Mouse (Mus musculus): Measurements from ENCODE around the gene Atg10. TPM values are rescaled to one million over a fixed set of nuclear protein-coding genes. Genes with fewer than 3 reads are reported as not detected.
"Not testable (repeated sequence)": the region's sequence is repeated elsewhere in the genome, so short reads cannot be mapped to it uniquely, and the experiment has no call there.

Atg10 gene
- 10 to 100 TPM; 14.2 to 15.3 TPM for total RNA-seq (2021)

- DNase-seq (ENCODE audit: extremely low spot score in 1 of 2, low spot score in 1 of 2): peak; percentile 83 to 84
Measured at GRCm38 (mm10) chr13:91223587-91224437, at the start of gene Atg10. Gene Atg10, minus strand, starts transcription at chr13:91223968.

- no peak for DNase-seq (ENCODE audit: extremely low spot score in 1 of 2, low spot score in 1 of 2)
Measured at GRCm38 (mm10) chr13:91252406-91252805, 28.6 kb upstream of the Atg10 start.

GRCm38 (mm10) chr13:91251636-91252035 lies 27.9 kb upstream of the Atg10 start:
- DNase-seq (ENCODE audit: extremely low spot score in 1 of 2, low spot score in 1 of 2): no peak

- DNase-seq (ENCODE audit: extremely low spot score in 1 of 2, low spot score in 1 of 2): not testable (repeated sequence)
Measured at GRCm38 (mm10) chr13:91250050-91250449, 26.3 kb upstream of the Atg10 start.

- DNase-seq (ENCODE audit: extremely low spot score in 1 of 2, low spot score in 1 of 2): no peak
Measured at GRCm38 (mm10) chr13:91246472-91246871, 22.7 kb upstream of the Atg10 start.

GRCm38 (mm10) chr13:91237976-91238375 lies 14.2 kb upstream of the Atg10 start:
- DNase-seq (ENCODE audit: extremely low spot score in 1 of 2, low spot score in 1 of 2): no peak

- DNase-seq (ENCODE audit: extremely low spot score in 1 of 2, low spot score in 1 of 2): no peak
Measured at GRCm38 (mm10) chr13:91236884-91237283, 13.1 kb upstream of the Atg10 start.

GRCm38 (mm10) chr13:91224438-91224814 lies 658 bp upstream of the Atg10 start:
- no peak for DNase-seq (ENCODE audit: extremely low spot score in 1 of 2, low spot score in 1 of 2)

GRCm38 (mm10) chr13:91223063-91223462 lies 705 bp downstream of the Atg10 start:
- DNase-seq (ENCODE audit: extremely low spot score in 1 of 2, low spot score in 1 of 2): no peak

- DNase-seq (ENCODE audit: extremely low spot score in 1 of 2, low spot score in 1 of 2): no peak
Measured at GRCm38 (mm10) chr13:91221696-91222095, 2.1 kb downstream of the Atg10 start.

- no peak for DNase-seq (ENCODE audit: extremely low spot score in 1 of 2, low spot score in 1 of 2)
Measured at GRCm38 (mm10) chr13:91217691-91218090, 6.1 kb downstream of the Atg10 start.

- no peak for DNase-seq (ENCODE audit: extremely low spot score in 1 of 2, low spot score in 1 of 2)
Measured at GRCm38 (mm10) chr13:91216656-91217205, 7.0 kb downstream of the Atg10 start.

- no peak for DNase-seq (ENCODE audit: extremely low spot score in 1 of 2, low spot score in 1 of 2)
Measured at GRCm38 (mm10) chr13:91212958-91213357, 10.8 kb downstream of the Atg10 start.

- DNase-seq (ENCODE audit: extremely low spot score in 1 of 2, low spot score in 1 of 2): no peak
Measured at GRCm38 (mm10) chr13:91206237-91206636, 17.5 kb downstream of the Atg10 start.

GRCm38 (mm10) chr13:91202564-91202963 lies 21.2 kb downstream of the Atg10 start:
- DNase-seq (ENCODE audit: extremely low spot score in 1 of 2, low spot score in 1 of 2): no peak

GRCm38 (mm10) chr13:91187378-91188234 lies 36.2 kb downstream of the Atg10 start:
- DNase-seq (ENCODE audit: extremely low spot score in 1 of 2, low spot score in 1 of 2): no peak

- no peak for DNase-seq (ENCODE audit: extremely low spot score in 1 of 2, low spot score in 1 of 2)
Measured at GRCm38 (mm10) chr13:91185248-91185867, 38.4 kb downstream of the Atg10 start.

GRCm38 (mm10) chr13:91184226-91184625 lies 39.5 kb downstream of the Atg10 start:
- DNase-seq (ENCODE audit: extremely low spot score in 1 of 2, low spot score in 1 of 2): no peak

GRCm38 (mm10) chr13:91180364-91180763 lies 43.4 kb downstream of the Atg10 start:
- DNase-seq (ENCODE audit: extremely low spot score in 1 of 2, low spot score in 1 of 2): no peak

- DNase-seq (ENCODE audit: extremely low spot score in 1 of 2, low spot score in 1 of 2): no peak
Measured at GRCm38 (mm10) chr13:91179174-91179899, 44.4 kb downstream of the Atg10 start.
